In genomic region chr4:45467115-45467912, GRCm38 (mm10) we compare ENCODE assay signal across 9 mouse cellular contexts. TPM values are rescaled to one million over a fixed set of nuclear protein-coding genes. Genes with fewer than 3 reads are reported as not detected.
DNase-seq lines count a peak whose midpoint lies in the region; ATAC-seq and TF ChIP-seq lines count a peak whose summit lies in the region.
"Had no signal": no experiment of that assay in that cellular context is flagged by ENCODE, and none has a peak within 500 bp of the region (broad histone marks: within the 10 kb centered on the region; RNA-seq: fewer than 3 reads in every experiment).

No protein-coding gene starts in this region.

- ATAC-seq in lung, embryonic 15.5 days (ENCODE audit: borderline replicate concordance, extremely low read depth, low FRiP score, low TSS enrichment): no peak
- ATAC-seq in intestine, postnatal 0 days: no peak
- ATAC-seq in megakaryocyte progenitor cell, adult 5-6 weeks (replicated peaks; ENCODE audit: poor library complexity): no peak

- H3K36me3 ChIP-seq in lung, embryonic 15.5 days: no peaks in the 10 kb centered on the region
- H3K36me3 ChIP-seq in intestine, postnatal 0 days (ENCODE audit: control insufficient read depth, insufficient read depth): no peaks in the 10 kb centered on the region

- no peak for TF ChIP-seq CTCF in intestine, postnatal 0 days (IDR thresholded peaks at IDR 0.05; ENCODE audit: low read depth)

- peak overlapping the region; percentile 17; the same call in 1 of the 2 replicates for H3K27ac ChIP-seq in lung, embryonic 15.5 days
- no peak overlapping the region for H3K27ac ChIP-seq in intestine, postnatal 0 days (ENCODE audit: low read depth, low read length)
- H3K27ac ChIP-seq: kidney, postnatal 0 days had no signal

- peaks cover 61% of the 10 kb centered on the region for H3K4me1 ChIP-seq in lung, embryonic 15.5 days
- H3K4me1 ChIP-seq in intestine, postnatal 0 days (replicated peaks; ENCODE audit: control insufficient read depth, insufficient read depth, low read length): no peaks in the 10 kb centered on the region

- no peak overlapping the region for H3K9ac ChIP-seq in lung, embryonic 15.5 days
- no peak overlapping the region for H3K9ac ChIP-seq in intestine, postnatal 0 days (ENCODE audit: low read depth, low read length)

- WGBS in lung, embryonic 15.5 days: 53% methylated on average over 12 of the region's 12 CpGs
- 69% methylated on average over 12 of the region's 12 CpGs for WGBS in intestine, postnatal 0 days

- H3K4me3 ChIP-seq in lung, embryonic 15.5 days: no peak overlapping the region
- no peak overlapping the region for H3K4me3 ChIP-seq in intestine, postnatal 0 days (ENCODE audit: low read depth, low read length)
- H3K4me3 ChIP-seq: megakaryocyte, embryonic 14.5 days had no signal

- no peak overlapping the region for H3K4me2 ChIP-seq in lung, embryonic 15.5 days
- no peak overlapping the region for H3K4me2 ChIP-seq in intestine, postnatal 0 days (replicated peaks; ENCODE audit: low read depth)

- H3K9me3 ChIP-seq in lung, embryonic 15.5 days: no peaks in the 10 kb centered on the region
- H3K9me3 ChIP-seq in intestine, postnatal 0 days (ENCODE audit: control insufficient read depth): no peaks in the 10 kb centered on the region

- peak; percentile 87 for DNase-seq in 3134 (ENCODE audit: extremely low read depth, insufficient read length, low spot score)
- DNase-seq in 3T3-L1 (ENCODE audit: low read depth, low spot score): peak; percentile 69
- peak; percentile 58 for DNase-seq in cerebellum, adult 8-10 months
- DNase-seq in heart, adult 9 months (ENCODE audit: low spot score in 2 of 2): peak; percentile 82 to 86

- H3K27me3 ChIP-seq in lung, embryonic 15.5 days: no peaks in the 10 kb centered on the region
- no peaks in the 10 kb centered on the region for H3K27me3 ChIP-seq in intestine, postnatal 0 days (replicated peaks; ENCODE audit: control insufficient read depth, insufficient read depth, low read length)
- H3K27me3 ChIP-seq: megakaryocyte, embryonic 14.5 days had no signal

RNA-seq across cellular contexts. Expression of gene Slc25a51, which starts 58.7 kb away (rescaled TPM):
- 65.7 and 68.1 TPM in 2 replicates for polyA plus RNA-seq in lung, embryonic 15.5 days (2015; fragmentation: Nextera tagmentation; extraction: Ambion mirVana)
- 39.7 and 40.9 TPM in 2 replicates for polyA plus RNA-seq in intestine, postnatal 0 days (2015; fragmentation: Nextera tagmentation; extraction: Ambion mirVana)
- total RNA-seq in megakaryocyte progenitor cell, adult 5-6 weeks (2015): 37.6 and 43.2 TPM in 2 replicates
- 38.7 and 40.5 TPM in 2 replicates for total RNA-seq in megakaryocyte progenitor cell, adult 5-6 weeks (2017)
